Mouse (Mus musculus) cerebellum, adult 2 months (tissue): ENCODE data around the gene Mrps18a.

Source experiments
- CTCF ChIP-seq: fragments of 200-500 bp; IDR thresholded peaks from 2 replicates; pipeline ENCODE4 v1.5.1; 2011; ENCODE audit warnings: low read depth, mild to moderate bottlenecking, control low read depth, low read length, moderate library complexity, borderline replicate concordance; ENCODE audit not compliant: insufficient read depth
- POLR2A ChIP-seq: fragments of 200-500 bp; IDR thresholded peaks from 2 replicates; pipeline ENCODE4 v1.6.1; 2011; ENCODE audit warnings: low read length, control low read depth, borderline replicate concordance; ENCODE audit not compliant: insufficient read depth

GRCm38 (mm10) chr17:46123953-46124700, 13.3 kb downstream of the Mrps18a start:
- TF ChIP-seq CTCF (no peak), POLR2A (no peak)
